Mouse (Mus musculus): ENCODE results near the gene Cd248.

DNA sequence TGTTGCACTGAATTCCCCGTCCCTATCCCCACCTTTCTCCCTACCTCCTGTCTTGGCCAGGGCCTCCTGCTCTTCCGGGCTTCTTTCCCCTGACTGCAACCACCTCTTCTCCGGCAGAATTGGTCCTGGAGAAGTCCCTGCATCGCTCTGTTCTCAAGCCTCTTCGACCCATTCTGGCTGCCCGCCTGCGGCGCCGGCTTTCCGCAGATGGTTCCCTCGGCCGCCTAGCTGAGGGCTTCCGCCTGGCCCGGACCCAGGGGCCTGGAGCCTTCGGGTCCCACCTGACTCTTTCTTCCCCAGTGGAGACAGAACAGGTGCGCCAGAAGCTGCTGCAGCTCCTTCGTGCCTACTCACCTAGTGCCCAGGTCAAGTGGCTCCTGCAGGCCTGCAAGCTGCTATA lies 15.0 kb upstream of the Cd248 start:
- no peak for TF ChIP-seq CTCF (IDR thresholded peaks at IDR 0.05; ENCODE audit: control insufficient read depth, insufficient read depth, low read length)
- no peak for TF ChIP-seq POLR2A (IDR thresholded peaks at IDR 0.05; ENCODE audit: borderline replicate concordance, control insufficient read depth, low read depth, low read length)
